Mouse (Mus musculus): ENCODE data around the gene Atp23. TPM values are rescaled to one million over a fixed set of nuclear protein-coding genes. Genes with fewer than 3 reads are reported as not detected.
A peak's percentile ranks its signal among the peaks of the same experiment; 100 is the strongest.

The Atp23 gene
- total and polyA plus RNA-seq, 2 experiments from 2014 or later: 13.7 to 14.6 TPM

GRCm38 (mm10) chr10:126862193-126862592 is 39.0 kb downstream of the Atp23 start:
- no peak for TF ChIP-seq CTCF (IDR thresholded peaks at IDR 0.05; ENCODE audit: low read depth)
- H3K27ac ChIP-seq (ENCODE audit: low read depth, low read length): peak overlapping the region; percentile 3; the same call in 1 of the 2 replicates
- no peaks in the 10 kb centered on the region for H3K27me3 ChIP-seq (ENCODE audit: insufficient read depth, low read length)
- H3K4me3 ChIP-seq (ENCODE audit: low read depth, low read length): no peak overlapping the region
- peaks cover 5% of the 10 kb centered on the region; the same call in 1 of the 2 replicates for H3K4me1 ChIP-seq (ENCODE audit: insufficient read depth)
- H3K4me2 ChIP-seq (ENCODE audit: low read depth): no peak overlapping the region
- peak; percentile 59 for ATAC-seq
- WGBS: 61% methylated on average over 12 of the region's 12 CpGs
- no peaks in the 10 kb centered on the region for H3K36me3 ChIP-seq (ENCODE audit: insufficient read depth)
- H3K9ac ChIP-seq: no peak overlapping the region
- H3K9me3 ChIP-seq (ENCODE audit: low read length): no peaks in the 10 kb centered on the region
- DNase-seq: peak; percentile 50

GRCm38 (mm10) chr10:126853286-126853685 is 47.9 kb downstream of the Atp23 start:
- Histone ChIP-seq H3K9ac (no peak overlapping the region), H3K27me3 (ENCODE audit: insufficient read depth, low read length) (no peaks in the 10 kb centered on the region), H3K4me2 (ENCODE audit: low read depth) (no peak overlapping the region), H3K4me3 (ENCODE audit: low read depth, low read length) (no peak overlapping the region), H3K27ac (ENCODE audit: low read depth, low read length) (no peak overlapping the region), H3K36me3 (ENCODE audit: insufficient read depth) (no peaks in the 10 kb centered on the region), H3K9me3 (ENCODE audit: low read length) (no peaks in the 10 kb centered on the region), H3K4me1 (ENCODE audit: insufficient read depth) (no peaks in the 10 kb centered on the region)
- ATAC-seq (no peak), DNase-seq (no peak)
- 81% methylated on average over 10 of the region's 10 CpGs for WGBS
- TF ChIP-seq CTCF (IDR thresholded peaks at IDR 0.05; ENCODE audit: low read depth): peak; percentile 41

GRCm38 (mm10) chr10:126845309-126845911 is 55.7 kb downstream of the Atp23 start:
- peak overlapping the region; percentile 13 for H3K4me3 ChIP-seq (ENCODE audit: low read depth, low read length)
- 0 out of 2 replicates have a peak overlapping the region, but pooled peaks have one; percentile 25 for H3K9ac ChIP-seq
- WGBS: 4% methylated on average over 10 of the region's 10 CpGs
- 0 out of 2 replicates have a peak, but pooled peaks cover 5% of the 10 kb centered on the region for H3K4me1 ChIP-seq (ENCODE audit: insufficient read depth)
- no peaks in the 10 kb centered on the region for H3K9me3 ChIP-seq (ENCODE audit: low read length)
- DNase-seq (peak; percentile 77), ATAC-seq (peak; percentile 95)
- H3K27ac ChIP-seq (ENCODE audit: low read depth, low read length): peak overlapping the region; percentile 76
- peak overlapping the region; percentile 41 for H3K4me2 ChIP-seq (ENCODE audit: low read depth)
- no peak for TF ChIP-seq CTCF (IDR thresholded peaks at IDR 0.05; ENCODE audit: low read depth)
- no peaks in the 10 kb centered on the region for H3K36me3 ChIP-seq (ENCODE audit: insufficient read depth)
- no peaks in the 10 kb centered on the region for H3K27me3 ChIP-seq (ENCODE audit: insufficient read depth, low read length)

GRCm38 (mm10) chr10:126844689-126845088 is 56.5 kb downstream of the Atp23 start:
- 21% methylated on average over 12 of the region's 12 CpGs for WGBS
- ATAC-seq: no peak; the same call in 1 of the 2 replicates
- H3K9me3 ChIP-seq (ENCODE audit: low read length): no peaks in the 10 kb centered on the region

GRCm38 (mm10) chr10:126840266-126840665 is 60.9 kb downstream of the Atp23 start:
- Histone ChIP-seq H3K4me2 (ENCODE audit: low read depth) (no peak overlapping the region), H3K4me1 (ENCODE audit: insufficient read depth) (no peaks in the 10 kb centered on the region), H3K27me3 (ENCODE audit: insufficient read depth, low read length) (no peaks in the 10 kb centered on the region), H3K36me3 (ENCODE audit: insufficient read depth) (no peaks in the 10 kb centered on the region), H3K4me3 (ENCODE audit: low read depth, low read length) (no peak overlapping the region), H3K9ac (no peak overlapping the region), H3K9me3 (ENCODE audit: low read length) (no peaks in the 10 kb centered on the region), H3K27ac (ENCODE audit: low read depth, low read length) (no peak overlapping the region)
- ATAC-seq (no peak), DNase-seq (no peak)
- no peak for TF ChIP-seq CTCF (IDR thresholded peaks at IDR 0.05; ENCODE audit: low read depth)

More at GRCm38 (mm10) chr10:126844689-126845088, 56.5 kb downstream of the Atp23 start:
- peak overlapping the region; percentile 41; the same call in 1 of the 2 replicates for H3K4me2 ChIP-seq (ENCODE audit: low read depth)
- DNase-seq: peak; percentile 62
- peak overlapping the region; percentile 13 for H3K4me3 ChIP-seq (ENCODE audit: low read depth, low read length)
- H3K9ac ChIP-seq: 0 out of 2 replicates have a peak overlapping the region, but pooled peaks have one; percentile 25
- no peaks in the 10 kb centered on the region for H3K27me3 ChIP-seq (ENCODE audit: insufficient read depth, low read length)
- no peaks in the 10 kb centered on the region for H3K36me3 ChIP-seq (ENCODE audit: insufficient read depth)
- 0 out of 2 replicates have a peak, but pooled peaks cover 5% of the 10 kb centered on the region for H3K4me1 ChIP-seq (ENCODE audit: insufficient read depth)
- H3K27ac ChIP-seq (ENCODE audit: low read depth, low read length): peak overlapping the region; percentile 76; the same call in 1 of the 2 replicates
- TF ChIP-seq CTCF (IDR thresholded peaks at IDR 0.05; ENCODE audit: low read depth): peak; percentile 62

GRCm38 (mm10) chr10:126833006-126833405 is 68.1 kb downstream of the Atp23 start:
- no peaks in the 10 kb centered on the region for H3K27me3 ChIP-seq (ENCODE audit: insufficient read depth, low read length)
- DNase-seq (no peak), ATAC-seq (no peak)
- no peaks in the 10 kb centered on the region for H3K9me3 ChIP-seq (ENCODE audit: low read length)
- no peak overlapping the region for H3K4me2 ChIP-seq (ENCODE audit: low read depth)
- TF ChIP-seq CTCF (IDR thresholded peaks at IDR 0.05; ENCODE audit: low read depth): peak; percentile 72
- H3K4me1 ChIP-seq (ENCODE audit: insufficient read depth): no peaks in the 10 kb centered on the region
- H3K4me3 ChIP-seq (ENCODE audit: low read depth, low read length): no peak overlapping the region
- no peaks in the 10 kb centered on the region for H3K36me3 ChIP-seq (ENCODE audit: insufficient read depth)
- H3K27ac ChIP-seq (ENCODE audit: low read depth, low read length): no peak overlapping the region
- no peak overlapping the region for H3K9ac ChIP-seq
- 23% methylated on average over 5 of the region's 5 CpGs for WGBS

- Histone ChIP-seq H3K9ac (no peak overlapping the region), H3K27ac (ENCODE audit: low read depth, low read length) (no peak overlapping the region), H3K9me3 (ENCODE audit: low read length) (no peaks in the 10 kb centered on the region), H3K4me3 (ENCODE audit: low read depth, low read length) (no peak overlapping the region), H3K4me1 (ENCODE audit: insufficient read depth) (no peaks in the 10 kb centered on the region), H3K4me2 (ENCODE audit: low read depth) (no peak overlapping the region), H3K27me3 (ENCODE audit: insufficient read depth, low read length) (no peaks in the 10 kb centered on the region), H3K36me3 (ENCODE audit: insufficient read depth) (no peaks in the 10 kb centered on the region)
- 60% methylated on average over 5 of the region's 5 CpGs for WGBS
- DNase-seq (no peak), ATAC-seq (no peak)
- no peak for TF ChIP-seq CTCF (IDR thresholded peaks at IDR 0.05; ENCODE audit: low read depth)
Measured at GRCm38 (mm10) chr10:126831329-126831728, 69.8 kb downstream of the Atp23 start.
